Mouse (Mus musculus) lung, postnatal 36 days (tissue): ENCODE results near the gene Slc13a4.
A peak's percentile ranks its signal among the peaks of the same experiment; 100 is the strongest.

Source experiments
- DNase-seq: peaks from one replicate; pipeline ENCODE4 v3.0.0; 2022; ENCODE audit warnings: mixed read lengths

The Slc13a4 gene

DNA sequence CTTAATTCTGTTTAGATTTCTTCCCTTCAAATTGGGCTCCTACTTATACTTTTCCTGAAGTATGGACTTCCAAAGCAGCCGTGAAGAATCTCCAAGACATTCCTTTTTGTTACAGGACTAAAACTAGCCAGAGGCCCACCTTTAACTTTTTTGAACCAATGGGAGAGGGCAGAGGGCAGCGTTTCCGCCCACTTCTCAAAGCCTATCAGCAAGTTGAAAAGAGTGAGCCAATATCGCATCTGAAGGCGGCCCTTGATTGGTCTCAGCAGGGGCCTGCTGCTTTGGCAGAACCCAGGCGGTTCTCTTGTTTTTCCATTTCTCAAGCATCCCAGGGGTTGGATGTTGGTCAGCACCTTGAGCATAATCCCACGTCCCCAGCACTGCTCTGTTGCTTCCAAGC is at the start of gene Slc13a4:
Slc13a4 (minus strand) TSS at position 95 of the 400 bp plus-strand sequence.
- DNase-seq: peak; percentile 8

GRCm38 (mm10) chr6:35355320-35355719 is 47.4 kb upstream of the Slc13a4 start:
- DNase-seq: no peak

GRCm38 (mm10) chr6:35354622-35354998 is 46.7 kb upstream of the Slc13a4 start:
- DNase-seq: no peak

DNA sequence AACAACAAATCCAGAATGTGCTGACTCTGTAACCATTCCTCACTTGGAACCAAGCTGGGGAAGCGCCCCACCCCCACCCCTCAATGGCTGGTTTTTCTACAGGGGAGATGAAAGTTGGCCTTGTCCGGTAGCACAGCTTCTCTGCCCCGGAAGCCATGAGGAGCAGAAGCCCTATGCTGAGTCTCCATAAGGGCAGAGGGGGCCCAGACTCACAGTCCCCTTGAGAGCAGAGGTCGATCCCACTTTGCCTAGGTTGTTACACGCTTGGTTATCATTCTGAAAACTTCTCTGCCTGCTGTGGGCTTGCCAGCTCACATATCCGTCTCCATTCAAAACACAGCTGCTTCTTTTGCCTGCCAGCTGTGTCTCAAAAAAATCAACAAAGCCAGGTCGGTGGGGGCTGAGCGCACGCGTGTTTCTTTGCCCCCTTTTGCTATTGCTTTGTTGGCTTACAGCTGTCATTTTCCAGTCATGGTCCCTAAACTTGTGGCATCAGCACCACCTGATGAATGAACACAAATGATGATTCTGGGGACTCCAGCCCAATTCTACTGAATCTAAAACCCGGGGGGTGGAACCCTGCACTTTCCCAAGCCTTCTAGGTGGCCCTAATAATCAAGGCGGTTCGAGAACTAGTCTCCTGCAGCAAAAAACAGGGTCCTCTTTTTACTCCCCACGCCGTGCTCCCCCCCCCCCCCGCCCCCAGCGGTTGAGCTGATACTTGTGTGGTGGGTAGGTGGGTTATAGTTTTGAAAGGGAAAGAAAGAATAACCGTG is 46.1 kb upstream of the Slc13a4 start:
- DNase-seq: no peak

GRCm38 (mm10) chr6:35353416-35353815 is 45.5 kb upstream of the Slc13a4 start:
- no peak for DNase-seq

DNA sequence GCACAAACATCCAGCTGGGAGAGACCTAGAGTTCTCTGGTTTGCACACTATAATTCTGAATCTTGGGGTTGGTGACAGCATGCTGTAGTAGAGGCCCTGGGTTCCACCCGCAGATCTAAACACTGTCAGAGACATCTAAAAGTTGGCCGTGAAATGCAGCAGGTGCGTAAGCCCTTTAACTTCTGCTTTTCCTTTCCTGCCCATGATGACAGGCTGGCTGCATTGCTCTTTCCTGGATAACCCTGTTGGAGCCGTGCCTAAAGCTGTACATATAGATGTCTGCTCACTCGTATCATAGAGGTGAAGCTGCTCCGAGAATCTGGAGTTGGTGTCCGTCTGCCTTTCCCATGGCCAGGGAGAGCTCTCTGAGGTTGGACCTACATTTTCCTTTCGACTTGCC is 44.9 kb upstream of the Slc13a4 start:
- no peak for DNase-seq

DNA sequence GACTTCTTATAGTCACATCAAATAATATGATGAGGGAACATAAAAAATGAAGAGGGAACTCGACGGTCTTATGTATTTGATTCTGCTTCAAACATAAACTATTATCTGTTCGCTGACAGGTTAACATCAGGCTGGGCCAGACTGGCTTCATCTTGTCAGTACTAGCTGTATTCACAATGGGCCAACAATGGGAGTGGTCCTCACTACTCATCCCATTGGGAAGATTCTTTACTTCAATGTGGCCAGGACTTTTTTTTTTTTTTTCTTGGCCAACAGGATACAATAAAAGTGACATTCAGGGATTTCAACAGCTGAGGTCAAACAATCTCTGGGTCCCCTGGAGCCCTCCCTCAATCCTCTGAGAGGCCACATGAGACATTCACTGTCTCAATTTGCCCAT is 43.9 kb upstream of the Slc13a4 start:
- no peak for DNase-seq

DNA sequence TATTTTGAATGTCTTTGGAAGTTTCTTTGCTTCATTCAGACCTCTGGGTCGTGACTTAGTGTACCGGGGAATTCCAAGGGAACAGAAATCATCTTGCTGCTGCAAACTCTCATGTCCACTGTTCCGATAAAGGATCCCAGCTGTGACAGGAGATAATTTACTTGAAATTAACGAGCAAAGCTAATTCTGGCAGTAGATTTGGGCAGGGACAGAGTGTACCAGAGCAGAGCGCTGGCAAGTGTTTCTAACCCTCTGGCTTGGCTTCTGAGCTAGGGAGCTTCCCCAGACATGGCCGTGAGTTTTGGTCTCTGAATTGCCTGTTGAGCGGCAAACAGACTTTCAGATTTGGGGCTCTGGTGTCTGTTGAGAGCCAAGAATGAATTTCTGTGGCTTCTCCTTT is 41.9 kb upstream of the Slc13a4 start:
- DNase-seq: peak; percentile 68

- DNase-seq: no peak
Measured at GRCm38 (mm10) chr6:35338640-35339039, 30.7 kb upstream of the Slc13a4 start.

GRCm38 (mm10) chr6:35337836-35338235 is 29.9 kb upstream of the Slc13a4 start:
- DNase-seq: no peak

DNA sequence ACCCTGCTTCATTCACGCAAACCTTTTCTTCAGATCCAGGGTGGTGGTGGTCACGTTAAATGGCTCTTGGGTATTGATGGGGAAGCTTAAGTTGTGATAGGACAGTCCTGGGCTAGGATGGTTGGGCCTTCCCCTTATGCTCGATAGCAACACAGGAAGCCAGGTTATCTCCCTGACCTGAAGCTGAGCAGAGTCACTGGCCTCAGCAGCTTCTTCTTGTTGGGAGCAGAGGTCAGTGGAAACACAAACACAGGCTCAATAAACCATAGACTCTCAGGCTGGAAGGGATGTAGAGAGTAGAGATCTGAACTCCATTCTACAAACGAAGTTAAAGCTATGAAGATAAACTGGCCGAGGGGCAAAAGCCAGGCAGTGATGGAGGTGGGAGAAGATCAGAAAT is 27.5 kb upstream of the Slc13a4 start:
- no peak for DNase-seq

GRCm38 (mm10) chr6:35334278-35334677 is 26.3 kb upstream of the Slc13a4 start:
- no peak for DNase-seq

DNA sequence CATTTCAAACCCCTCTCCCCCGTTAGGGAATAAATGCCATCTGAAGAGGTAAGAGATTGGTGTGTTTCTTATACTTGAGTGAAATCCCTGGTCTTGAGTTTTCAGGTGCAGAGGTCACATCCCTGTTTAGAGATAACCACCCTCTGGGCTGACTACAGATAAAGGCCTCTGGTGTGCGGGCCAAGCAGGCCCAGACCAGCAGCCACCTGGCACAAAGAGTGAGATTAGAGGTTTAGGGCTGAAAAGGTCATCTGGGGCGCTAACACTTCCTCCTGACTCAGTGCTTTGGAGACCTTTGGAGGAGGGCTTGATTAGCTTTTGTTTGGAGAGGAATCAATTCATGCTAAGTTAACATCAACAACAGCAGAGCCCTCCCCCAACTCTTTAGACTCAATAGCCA is 25.7 kb upstream of the Slc13a4 start:
- DNase-seq: no peak

DNA sequence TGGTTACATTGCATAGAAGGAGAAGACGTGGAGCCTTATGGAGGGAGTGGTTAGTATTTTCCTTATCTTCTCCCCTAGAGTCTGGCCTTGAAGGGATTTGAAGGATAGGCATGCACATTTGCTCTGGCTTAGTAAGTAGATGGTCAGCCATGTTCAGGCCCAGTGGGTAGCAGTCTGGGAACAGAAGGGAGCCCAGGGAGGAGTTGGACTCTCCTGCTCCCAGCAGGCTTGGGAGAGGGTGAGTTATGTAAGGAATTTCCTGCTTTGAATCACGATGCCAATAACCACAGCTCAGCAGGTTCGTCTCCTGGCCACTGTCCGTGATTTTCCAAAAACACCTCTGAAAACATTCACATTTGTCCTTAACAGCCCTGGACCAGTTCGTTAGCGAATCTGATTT is 22.9 kb upstream of the Slc13a4 start:
- DNase-seq: peak; percentile 11

DNA sequence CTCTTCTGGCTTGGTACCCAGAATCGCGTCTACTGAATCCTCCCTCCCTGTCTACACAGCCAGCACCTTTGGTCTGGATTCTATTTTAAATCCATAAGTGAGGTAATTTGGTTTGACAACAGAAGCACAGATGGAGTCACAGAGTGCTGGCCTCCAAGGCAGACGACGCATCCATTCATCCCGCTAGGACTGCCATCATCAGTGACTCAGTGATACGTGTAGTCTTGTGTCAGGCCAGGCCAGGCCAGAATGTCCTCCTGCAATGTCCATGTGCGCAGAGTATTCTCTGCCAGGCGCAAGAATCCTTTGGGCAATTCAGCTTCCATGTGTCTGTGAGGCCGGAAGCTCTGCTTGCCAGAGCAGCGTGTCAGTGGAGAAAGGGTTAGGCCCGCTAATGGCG is 22.0 kb upstream of the Slc13a4 start:
- no peak for DNase-seq

DNA sequence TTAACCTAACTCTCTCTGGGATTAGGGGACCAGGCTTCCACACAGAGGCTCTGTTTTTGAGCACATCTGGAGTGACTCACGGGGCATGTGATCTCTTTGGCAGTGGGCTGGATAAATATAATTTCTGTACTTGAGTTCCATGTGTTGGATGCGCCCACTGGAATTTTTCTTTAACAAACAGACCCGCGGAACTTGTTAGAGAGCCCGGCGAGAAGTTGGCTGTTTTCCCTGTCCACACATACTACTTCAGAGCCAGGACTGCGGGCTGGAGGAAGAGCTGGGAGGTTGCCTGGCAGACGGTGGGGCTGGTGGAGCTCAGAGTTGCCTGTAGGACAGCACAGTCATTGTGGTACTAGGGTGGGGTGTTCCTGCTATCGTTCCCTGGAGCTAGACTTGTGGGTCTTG is 18.2 kb upstream of the Slc13a4 start, which contains the start of gene Fam180a:
Fam180a (minus strand) TSS at position 31 of the 405 bp plus-strand sequence.
- peak; percentile 73 for DNase-seq

DNA sequence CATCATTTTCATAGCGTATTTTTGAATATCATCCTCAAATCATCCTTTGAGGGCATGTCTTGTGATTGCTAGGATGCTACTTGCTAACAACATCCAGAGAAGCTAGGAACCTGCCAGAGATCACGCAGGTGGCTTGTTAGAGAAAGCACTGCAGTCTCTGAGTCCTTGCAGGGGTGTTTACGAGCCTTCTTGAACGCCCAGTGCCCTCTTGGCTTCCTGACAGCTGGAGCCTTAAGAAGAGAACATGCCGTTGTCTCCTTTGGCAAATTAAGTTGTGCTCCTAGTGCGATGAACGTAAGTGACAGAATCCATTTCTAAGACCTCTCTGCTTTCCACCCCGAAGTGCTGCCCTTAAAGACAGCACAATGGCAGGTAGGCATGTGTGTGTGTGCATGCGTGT is 16.4 kb upstream of the Slc13a4 start:
- DNase-seq: peak; percentile 12

- DNase-seq: no peak
Measured at GRCm38 (mm10) chr6:35323046-35323445, 15.1 kb upstream of the Slc13a4 start.

DNA sequence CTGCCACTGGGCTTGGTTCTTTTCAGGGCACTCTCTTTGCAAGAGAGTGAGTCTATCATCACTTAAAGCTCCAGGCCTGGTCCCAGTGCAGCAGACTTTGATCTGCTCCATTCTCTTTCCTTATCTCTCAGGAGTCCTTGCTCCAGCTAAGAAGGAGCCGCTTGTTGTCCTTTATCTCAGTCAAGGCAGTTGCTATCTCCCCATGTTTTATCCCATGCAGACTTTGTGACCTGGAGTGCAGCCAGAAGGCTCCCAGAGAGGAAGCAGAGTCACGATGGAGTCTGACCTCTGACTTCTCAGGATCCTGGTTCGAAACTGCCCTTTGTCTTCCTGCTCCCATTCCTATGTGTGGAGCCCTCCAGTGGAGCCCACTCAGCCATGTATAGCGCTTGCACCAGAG is 13.2 kb upstream of the Slc13a4 start:
- DNase-seq: no peak

- no peak for DNase-seq
Measured at GRCm38 (mm10) chr6:35319850-35320249, 11.9 kb upstream of the Slc13a4 start.

- DNase-seq: no peak
Measured at GRCm38 (mm10) chr6:35313520-35313919, 5.6 kb upstream of the Slc13a4 start.

- DNase-seq: peak; percentile 10
Measured at GRCm38 (mm10) chr6:35309406-35309805, 1.5 kb upstream of the Slc13a4 start.

DNA sequence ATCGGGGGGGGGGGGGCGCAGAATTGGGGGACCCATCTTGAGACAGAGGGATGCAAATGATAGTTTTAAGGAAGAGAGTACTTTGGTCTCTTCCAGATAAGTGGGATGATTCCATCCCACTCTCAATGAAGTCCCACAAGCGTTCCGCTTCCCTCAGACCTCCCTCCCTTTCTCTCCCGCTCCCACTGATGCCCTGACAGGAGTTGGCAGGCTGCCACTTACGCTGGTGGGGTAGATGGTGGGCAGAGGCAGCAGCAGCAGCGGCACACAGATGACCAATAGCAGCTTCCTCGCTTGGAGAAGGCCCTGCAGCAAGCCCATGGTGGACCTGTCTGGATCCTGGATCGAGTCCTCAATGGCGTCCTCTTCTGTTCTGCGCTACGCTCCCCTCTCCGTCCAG is 795 bp downstream of the Slc13a4 start:
- DNase-seq: no peak

DNA sequence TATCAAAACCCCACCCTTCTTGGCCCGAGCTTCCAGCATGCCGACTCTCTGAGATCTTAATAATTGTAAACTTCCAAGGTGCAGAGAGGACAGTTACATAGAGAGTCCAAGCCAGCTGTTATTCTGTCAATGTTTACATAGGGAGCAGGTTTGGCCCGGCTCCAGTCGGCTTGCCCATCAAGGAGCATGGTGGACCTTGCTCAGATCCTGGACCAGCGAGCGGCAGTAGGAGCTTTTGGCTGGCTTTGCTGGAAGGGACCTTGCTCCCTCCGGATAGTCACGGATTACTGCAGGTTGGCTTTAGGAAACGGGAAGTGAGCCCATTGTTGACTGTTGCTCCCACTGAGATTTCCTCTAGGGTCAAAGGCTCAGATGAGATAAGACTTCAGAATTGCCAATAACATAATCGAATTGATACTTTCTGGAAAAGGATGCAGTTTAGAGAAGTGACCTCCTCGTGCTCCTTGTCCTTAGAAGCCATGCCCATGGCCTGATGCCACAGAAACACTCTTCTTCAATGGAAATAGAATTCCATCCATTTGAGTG is 4.5 kb downstream of the Slc13a4 start:
- DNase-seq: no peak

DNA sequence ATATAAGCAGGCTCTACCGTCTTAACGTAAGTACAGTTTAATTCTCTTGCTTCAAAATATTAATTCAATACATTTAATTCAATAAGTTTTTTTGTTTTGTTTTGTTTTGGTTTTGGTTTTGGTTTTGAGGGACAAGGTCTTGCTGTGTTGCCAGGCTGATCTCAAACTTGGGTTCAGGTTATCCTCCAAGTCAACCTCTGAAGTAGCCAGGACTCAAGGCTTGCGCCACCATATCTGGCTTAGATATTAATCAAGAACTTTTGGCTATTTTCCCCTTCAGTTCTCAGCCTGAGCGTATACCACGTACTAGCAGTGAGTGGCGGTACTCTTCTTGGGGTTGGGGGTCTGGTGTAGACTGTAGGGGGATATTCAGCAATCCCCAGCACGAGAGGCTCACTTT is 5.3 kb downstream of the Slc13a4 start:
- no peak for DNase-seq
